Comparison of ENCODE assay signal across 9 mouse cellular contexts in the genomic region with DNA sequence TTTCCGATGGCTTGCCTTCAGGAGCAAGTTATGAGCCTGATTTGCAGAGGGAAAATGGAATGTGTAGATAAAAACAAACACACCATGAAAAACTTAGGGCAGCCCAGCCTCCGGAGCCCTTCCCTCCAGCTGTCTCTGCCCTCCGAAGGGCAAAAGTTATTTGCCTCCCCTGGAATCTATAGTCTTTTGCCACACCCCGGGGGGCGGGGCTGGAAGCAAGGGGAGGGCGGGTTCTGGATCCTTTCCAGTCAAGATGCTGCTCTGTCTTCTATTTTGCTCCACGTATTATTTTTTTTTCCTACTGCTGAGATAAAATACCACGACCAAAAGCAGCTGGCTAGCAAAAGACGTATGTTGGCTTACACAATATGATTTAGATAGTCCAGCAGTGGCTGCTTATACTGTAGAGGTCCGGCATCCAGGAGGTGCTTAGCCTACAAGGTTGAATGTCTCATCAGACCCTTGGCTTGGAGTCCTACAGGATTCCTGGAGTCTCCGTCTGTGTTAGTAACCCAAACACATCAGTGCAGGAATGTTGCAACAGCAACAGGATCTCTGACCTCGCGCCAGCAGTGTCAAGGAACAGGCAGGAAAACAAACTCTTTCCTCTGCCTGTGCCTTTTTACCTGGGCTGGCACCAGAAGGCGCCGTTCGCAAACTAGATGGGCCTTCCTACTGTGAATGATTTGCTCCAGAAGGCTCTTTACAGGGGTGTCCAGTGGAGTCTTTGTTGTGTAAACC. TPM values are rescaled to one million over a fixed set of nuclear protein-coding genes. Genes with fewer than 3 reads are reported as not detected.
DNase-seq lines count a peak whose midpoint lies in the region; ATAC-seq lines count a peak whose summit lies in the region.
"Had no signal": no experiment of that assay in that cellular context is flagged by ENCODE, and none has a peak within 500 bp of the region (broad histone marks: within the 10 kb centered on the region; RNA-seq: fewer than 3 reads in every experiment).

No protein-coding gene starts in this region.

- H3K9ac ChIP-seq in heart, embryonic 14.5 days (ENCODE audit: low read length): no peak overlapping the region
- 0 out of 2 replicates have a peak overlapping the region, but pooled peaks have one; percentile 36 for H3K9ac ChIP-seq in kidney, embryonic 16.5 days (replicated peaks; ENCODE audit: low read length)

- H3K27ac ChIP-seq in heart, embryonic 14.5 days (replicated peaks in 1 of 2; ENCODE audit: control insufficient read depth in 1 of 2, insufficient read depth in 1 of 2, low read depth in 2 of 2, low read length in 2 of 2): peak overlapping the region in 1 of 2 experiments; percentile 1; a peak in 1 of 4 replicates
- peak overlapping the region; percentile 8; the same call in 1 of the 2 replicates for H3K27ac ChIP-seq in embryonic facial prominence, embryonic 10.5 days (replicated peaks)
- no peak overlapping the region for H3K27ac ChIP-seq in kidney, embryonic 16.5 days (ENCODE audit: low read length)

- H3K4me2 ChIP-seq in heart, embryonic 14.5 days (ENCODE audit: low read length): peak overlapping the region; percentile 59
- H3K4me2 ChIP-seq in kidney, embryonic 16.5 days (replicated peaks; ENCODE audit: low read depth, low read length): peak overlapping the region; percentile 52

- no peaks in the 10 kb centered on the region for H3K9me3 ChIP-seq in heart, embryonic 14.5 days (ENCODE audit: control insufficient read depth, low read length)
- no peaks in the 10 kb centered on the region for H3K9me3 ChIP-seq in embryonic facial prominence, embryonic 10.5 days
- no peaks in the 10 kb centered on the region for H3K9me3 ChIP-seq in kidney, embryonic 16.5 days (ENCODE audit: low read length)
- H3K9me3 ChIP-seq: G1E had no signal

- H3K36me3 ChIP-seq in heart, embryonic 14.5 days (ENCODE audit: control insufficient read depth, insufficient read depth, low read length): no peaks in the 10 kb centered on the region
- no peaks in the 10 kb centered on the region for H3K36me3 ChIP-seq in embryonic facial prominence, embryonic 10.5 days (replicated peaks)
- no peaks in the 10 kb centered on the region for H3K36me3 ChIP-seq in kidney, embryonic 16.5 days (ENCODE audit: insufficient read depth, low read length)
- H3K36me3 ChIP-seq: G1E had no signal

- 4% methylated on average over 16 of the region's 16 CpGs for WGBS in heart, embryonic 14.5 days
- 4% methylated on average over 16 of the region's 16 CpGs for WGBS in embryonic facial prominence, embryonic 10.5 days
- 3% methylated on average over 16 of the region's 16 CpGs for WGBS in kidney, embryonic 16.5 days

- no peak for DNase-seq in heart, adult 9 months (ENCODE audit: low spot score in 2 of 2)
- DNase-seq in embryonic facial prominence, embryonic 10.5 days (ENCODE audit: low spot score): peak; percentile 35
- peak; percentile 54 for DNase-seq in lung, postnatal 36 days
- no peak for DNase-seq in urinary bladder, adult 2 months (ENCODE audit: low spot score)
- no peak for DNase-seq in thymus, adult 18-20 months
- DNase-seq in left cerebral cortex, adult 9 months (ENCODE audit: low spot score in 2 of 2): no peak

- ATAC-seq in heart, embryonic 14.5 days (ENCODE audit: insufficient number of reproducible peaks, insufficient read depth, low FRiP score, low read depth): no peak
- ATAC-seq in kidney, embryonic 16.5 days (ENCODE audit: low FRiP score, low TSS enrichment): peak; percentile 55; the same call in 1 of the 2 replicates

- H3K4me3 ChIP-seq in heart, embryonic 14.5 days (ENCODE audit: control insufficient read depth in 1 of 2, insufficient read depth in 1 of 2, low read depth in 1 of 2, low read length in 2 of 2): peak overlapping the region; percentile 4 to 15; a peak in 2 of 4 replicates
- peak overlapping the region; percentile 38 for H3K4me3 ChIP-seq in embryonic facial prominence, embryonic 10.5 days
- peak overlapping the region; percentile 10 for H3K4me3 ChIP-seq in kidney, embryonic 16.5 days (ENCODE audit: low read length)

- peaks cover 4% of the 10 kb centered on the region; the same call in 1 of the 2 replicates for H3K27me3 ChIP-seq in heart, embryonic 14.5 days (ENCODE audit: control insufficient read depth, insufficient read depth, low read length)
- H3K27me3 ChIP-seq in embryonic facial prominence, embryonic 10.5 days (replicated peaks; ENCODE audit: low read depth, poor library complexity, severe bottlenecking): peaks cover 31% of the 10 kb centered on the region
- H3K27me3 ChIP-seq in kidney, embryonic 16.5 days (ENCODE audit: insufficient read depth, low read length): no peaks in the 10 kb centered on the region

- peaks cover 9 to 12% of the 10 kb centered on the region in 2 experiments for H3K4me1 ChIP-seq in heart, embryonic 14.5 days (ENCODE audit: control insufficient read depth in 2 of 2, insufficient read depth in 2 of 2, low read length in 2 of 2)
- H3K4me1 ChIP-seq in embryonic facial prominence, embryonic 10.5 days: peaks cover 34% of the 10 kb centered on the region
- H3K4me1 ChIP-seq in kidney, embryonic 16.5 days (ENCODE audit: insufficient read depth, low read length): peaks cover 17% of the 10 kb centered on the region; the same call in 1 of the 2 replicates

RNA-seq across cellular contexts. Expression of gene Kctd3, which starts 5.4 kb away (rescaled TPM):
- polyA plus RNA-seq in heart, embryonic 14.5 days (2014; fragmentation: Nextera tagmentation; extraction: Ambion mirVana): 25.9 and 27.8 TPM in 2 replicates
- polyA plus RNA-seq in embryonic facial prominence, embryonic 10.5 days (2016; fragmentation: Nextera tagmentation; extraction: Ambion mirVana): 28.1 and 31.0 TPM in 2 replicates
- 26.9 and 28.4 TPM in 2 replicates for polyA plus RNA-seq in kidney, embryonic 16.5 days (2015; fragmentation: Nextera tagmentation; extraction: Ambion mirVana)
- 31.2 and 32.8 TPM in 2 replicates for polyA plus RNA-seq in urinary bladder, adult 2 months (2012; rRNA removed)

Comparison
In these comparisons a context has a peak if more than half of its experiments do, and no peak if none do; other contexts are left out.
1. DNase-seq: peak in embryonic facial prominence, embryonic 10.5 days (single experiment) and lung, postnatal 36 days (single experiment); none in heart, adult 9 months (0 of 2), urinary bladder, adult 2 months (single experiment), thymus, adult 18-20 months (0 of 2) and left cerebral cortex, adult 9 months (0 of 2).
2. Peak in every context shown above with its lines, with median percentiles within 50 percentile points of each other: H3K4me3 ChIP-seq.